Comparison of ENCODE assay signal across 18 mouse cellular contexts in genomic region chr2:49827756-49828155, GRCm38 (mm10). TPM values are rescaled to one million over a fixed set of nuclear protein-coding genes. Genes with fewer than 3 reads are reported as not detected.
DNase-seq lines count a peak whose midpoint lies in the region; ATAC-seq and TF ChIP-seq lines count a peak whose summit lies in the region.
"Had no signal": no experiment of that assay in that cellular context is flagged by ENCODE, and none has a peak within 500 bp of the region (broad histone marks: within the 10 kb centered on the region; RNA-seq: fewer than 3 reads in every experiment).

No protein-coding gene starts in this region.

- peak; percentile 17; the same call in 1 of the 2 replicates for ATAC-seq in lung, embryonic 16.5 days (ENCODE audit: low read depth)
- ATAC-seq in stomach, postnatal 0 days (ENCODE audit: low FRiP score, low TSS enrichment), result peak; percentile 30; the same call in 1 of the 2 replicates
- ATAC-seq in liver, embryonic 12.5 days, result no peak
- ATAC-seq: midbrain, embryonic 16.5 days had no signal

- H3K27ac ChIP-seq in lung, embryonic 16.5 days (ENCODE audit: low read length), result no peak overlapping the region
- peak overlapping the region; percentile 67; the same call in 1 of the 2 replicates for H3K27ac ChIP-seq in stomach, postnatal 0 days (replicated peaks)
- H3K27ac ChIP-seq in liver, embryonic 12.5 days, result no peak overlapping the region
- H3K27ac ChIP-seq: embryonic facial prominence, embryonic 15.5 days; forebrain, embryonic 10.5 days; heart, adult 2 months; hindbrain, embryonic 10.5 days had no signal

- H3K4me2 ChIP-seq in lung, embryonic 16.5 days (ENCODE audit: low read depth, low read length), result no peak overlapping the region
- H3K4me2 ChIP-seq in stomach, postnatal 0 days (replicated peaks; ENCODE audit: low read depth), result no peak overlapping the region
- H3K4me2 ChIP-seq in liver, embryonic 12.5 days, result no peak overlapping the region
- H3K4me2 ChIP-seq: embryonic facial prominence, embryonic 15.5 days had no signal

- TF ChIP-seq CTCF in lung, adult 2 months (IDR thresholded peaks at IDR 0.05; ENCODE audit: insufficient read depth, low read length), result no peak
- TF ChIP-seq CTCF in stomach, postnatal 0 days (IDR thresholded peaks at IDR 0.05; ENCODE audit: low read depth), result no peak

- H3K27me3 ChIP-seq in lung, embryonic 16.5 days (ENCODE audit: control insufficient read depth, insufficient read depth, low read depth, low read length), result no peaks in the 10 kb centered on the region
- H3K27me3 ChIP-seq in stomach, postnatal 0 days (ENCODE audit: control insufficient read depth, insufficient read depth, low read length), result no peaks in the 10 kb centered on the region
- H3K27me3 ChIP-seq in liver, embryonic 12.5 days (replicated peaks), result no peaks in the 10 kb centered on the region
- H3K27me3 ChIP-seq: embryonic facial prominence, embryonic 15.5 days had no signal

- H3K9ac ChIP-seq in lung, embryonic 16.5 days (ENCODE audit: low read length), result no peak overlapping the region
- H3K9ac ChIP-seq in stomach, postnatal 0 days (ENCODE audit: low read length), result no peak overlapping the region
- no peak overlapping the region for H3K9ac ChIP-seq in liver, embryonic 12.5 days
- H3K9ac ChIP-seq: embryonic facial prominence, embryonic 15.5 days had no signal

- no peaks in the 10 kb centered on the region for H3K9me3 ChIP-seq in lung, embryonic 16.5 days (ENCODE audit: control insufficient read depth, low read length)
- no peaks in the 10 kb centered on the region for H3K9me3 ChIP-seq in stomach, postnatal 0 days (ENCODE audit: control insufficient read depth, low read length)
- no peaks in the 10 kb centered on the region for H3K9me3 ChIP-seq in liver, embryonic 12.5 days (replicated peaks)
- H3K9me3 ChIP-seq: embryonic facial prominence, embryonic 15.5 days; forebrain, embryonic 10.5 days; hindbrain, embryonic 10.5 days had no signal

- H3K4me3 ChIP-seq in lung, embryonic 16.5 days (ENCODE audit: low read length), result no peak overlapping the region
- H3K4me3 ChIP-seq in lung, adult 2 months (replicated peaks; ENCODE audit: extremely low read depth, low read depth, low read length), result no peak overlapping the region
- no peak overlapping the region for H3K4me3 ChIP-seq in stomach, postnatal 0 days (ENCODE audit: low read depth, low read length)
- no peak overlapping the region for H3K4me3 ChIP-seq in liver, embryonic 12.5 days
- H3K4me3 ChIP-seq: embryonic facial prominence, embryonic 15.5 days; forebrain, embryonic 10.5 days; heart, adult 2 months; hindbrain, embryonic 10.5 days had no signal

- no peak for TF ChIP-seq POLR2A in lung, adult 2 months (IDR thresholded peaks at IDR 0.05; ENCODE audit: borderline replicate concordance, extremely low read depth, low read depth, low read length)

- WGBS in lung, embryonic 16.5 days, result 44% methylated on average over 4 of the region's 4 CpGs
- 49% methylated on average over 4 of the region's 4 CpGs for WGBS in lung, adult 2 months
- WGBS in stomach, postnatal 0 days, result 32% methylated on average over 4 of the region's 4 CpGs
- 43% methylated on average over 4 of the region's 4 CpGs for WGBS in liver, embryonic 12.5 days (ENCODE audit: insufficient replicate concordance)

- no peak for TF ChIP-seq EP300 in stomach, postnatal 0 days (optimal IDR thresholded peaks at IDR 0.05)

- DNase-seq in lung, adult 2 months, result no peak
- peak; percentile 53 for DNase-seq in kidney, adult 18-20 months
- DNase-seq in kidney, postnatal 10 days, result peak; percentile 53
- no peak for DNase-seq in stomach, postnatal 0 days (ENCODE audit: low spot score)
- no peak for DNase-seq in right cerebral cortex, adult 18-20 months
- DNase-seq in left cerebral cortex, adult 18-20 months (ENCODE audit: low spot score in 2 of 2), result no peak
- DNase-seq: adrenal gland, postnatal 36 days; cerebellum, adult 8-10 months; gastrocnemius, postnatal 10 days; heart, adult 2 months; liver; lung, adult 18-20 months had no signal

- no peaks in the 10 kb centered on the region for H3K4me1 ChIP-seq in lung, embryonic 16.5 days (replicated peaks; ENCODE audit: control insufficient read depth, insufficient read depth, low read length)
- no peaks in the 10 kb centered on the region; the same call in 1 of the 2 replicates for H3K4me1 ChIP-seq in lung, adult 2 months (ENCODE audit: control insufficient read depth, insufficient read depth, low read length)
- H3K4me1 ChIP-seq in stomach, postnatal 0 days (replicated peaks; ENCODE audit: control insufficient read depth, insufficient read depth), result no peaks in the 10 kb centered on the region
- H3K4me1 ChIP-seq in liver, embryonic 12.5 days, result no peaks in the 10 kb centered on the region
- H3K4me1 ChIP-seq: hindbrain, embryonic 10.5 days had no signal

- H3K36me3 ChIP-seq in lung, embryonic 16.5 days (ENCODE audit: control insufficient read depth, insufficient read depth, low read length), result no peaks in the 10 kb centered on the region
- no peaks in the 10 kb centered on the region for H3K36me3 ChIP-seq in stomach, postnatal 0 days (ENCODE audit: control insufficient read depth, insufficient read depth, low read length)
- no peaks in the 10 kb centered on the region for H3K36me3 ChIP-seq in liver, embryonic 12.5 days
- H3K36me3 ChIP-seq: embryonic facial prominence, embryonic 15.5 days; forebrain, embryonic 10.5 days; hindbrain, embryonic 10.5 days had no signal

RNA-seq across cellular contexts. Expression of gene Lypd6b, which starts 40.3 kb away (rescaled TPM):
- polyA plus RNA-seq in lung, embryonic 16.5 days (2015; fragmentation: Nextera tagmentation; extraction: Ambion mirVana), result 2.2 and 2.6 TPM in 2 replicates
- polyA plus RNA-seq in lung, adult 2 months (2012; rRNA removed), result 1.0 and 1.5 TPM in 2 replicates
- 31.2 and 31.8 TPM in 2 replicates for polyA plus RNA-seq in stomach, postnatal 0 days (2015; fragmentation: Nextera tagmentation; extraction: Ambion mirVana)
- 1 to 10 TPM; 7.3 to 7.9 TPM for total RNA-seq in left cerebral cortex, adult 18-20 months (2021)
- polyA plus RNA-seq in liver, embryonic 12.5 days (2016; fragmentation: Nextera tagmentation; extraction: Ambion mirVana), result 0.12 TPM in 1 of 2 replicates, not detected in the other

Comparison
In these comparisons a context has a peak if more than half of its experiments do, and no peak if none do; other contexts are left out.
1. DNase-seq: peak in kidney, adult 18-20 months (single experiment) and kidney, postnatal 10 days (single experiment); none in lung, adult 2 months (single experiment), stomach, postnatal 0 days (single experiment), right cerebral cortex, adult 18-20 months (single experiment) and left cerebral cortex, adult 18-20 months (0 of 2).